Mouse (Mus musculus) C2C12 (cell line): ENCODE measurements at regions not wholly inside any gene's neighbourhood (a gene's known extent, or its start where the extent isn't known, plus 50 kb on each side); places are given as distances from the start of the nearest gene placed in this dataset.

Source experiments
- H3K27me3 ChIP-seq: one replicate; pipeline ENCODE4 v1.6.1; 2011; ENCODE audit not compliant: control insufficient read depth, insufficient read depth, insufficient read length
- H3K36me3 ChIP-seq: one replicate; pipeline ENCODE4 v1.6.1; 2011; ENCODE audit not compliant: control insufficient read depth, insufficient read depth
- H3K4me3 ChIP-seq: one replicate; pipeline ENCODE4 v1.5.1; 2011; ENCODE audit warnings: mild to moderate bottlenecking, control low read depth; ENCODE audit not compliant: poor library complexity, insufficient read depth, severe bottlenecking
- H3K79me2 ChIP-seq: one replicate; pipeline ENCODE4 v1.6.1; 2011; ENCODE audit not compliant: control insufficient read depth, insufficient read depth
- H3K79me3 ChIP-seq: one replicate; pipeline ENCODE4 v1.6.1; 2011; ENCODE audit warnings: low read depth, control low read depth
- H3ac ChIP-seq: one replicate; pipeline ENCODE3; 2011; ENCODE audit warnings: low read depth; ENCODE audit not compliant: control insufficient read depth, insufficient read length
- CEBPB ChIP-seq: IDR thresholded peaks from one replicate; pipeline ENCODE4 v1.6.1; 2011; ENCODE audit warnings: low read depth, mild to moderate bottlenecking, control low read depth, moderate library complexity
- CTCF ChIP-seq: IDR thresholded peaks from one replicate; pipeline ENCODE4 v1.5.1; 2011; ENCODE audit not compliant: control insufficient read depth, insufficient read depth, insufficient read length
- FOSL1 ChIP-seq: IDR thresholded peaks from one replicate; pipeline ENCODE4 v1.8.0; 2011; ENCODE audit warnings: mild to moderate bottlenecking, low read length; ENCODE audit not compliant: poor library complexity, insufficient read depth, severe bottlenecking
- MAX ChIP-seq: IDR thresholded peaks from one replicate; pipeline ENCODE4 v1.6.1; 2011; ENCODE audit warnings: mild to moderate bottlenecking, control low read depth
- MYOD1 ChIP-seq: IDR thresholded peaks from one replicate; pipeline ENCODE4 v1.6.1; 2011; ENCODE audit warnings: low read depth; ENCODE audit not compliant: control insufficient read depth, insufficient read length
- MYOG ChIP-seq: IDR thresholded peaks from one replicate; pipeline ENCODE4 v1.6.1; 2011; ENCODE audit not compliant: control insufficient read depth, insufficient read length; ENCODE audit errors: extremely low read depth
- USF1 ChIP-seq: IDR thresholded peaks from one replicate; pipeline ENCODE4 v1.6.1; 2011; ENCODE audit warnings: low read depth, mild to moderate bottlenecking, control low read depth, moderate library complexity

GRCm38 (mm10) chr15:27282279-27282678 lies 184.2 kb upstream of the Ank start:
- no peaks in the 10 kb centered on the region for H3K27me3 ChIP-seq
- no peak overlapping the region for H3ac ChIP-seq
- H3K36me3 ChIP-seq = no peaks in the 10 kb centered on the region
- no peaks in the 10 kb centered on the region for H3K79me2 ChIP-seq
- no peak for TF ChIP-seq MAX
- no peak for TF ChIP-seq FOSL1
- no peak for TF ChIP-seq MYOG
- no peak for TF ChIP-seq USF1
- TF ChIP-seq MYOD1 = no peak
- no peak for TF ChIP-seq CTCF
- no peak for TF ChIP-seq CEBPB
- no peak overlapping the region for H3K4me3 ChIP-seq
- H3K79me3 ChIP-seq = no peaks in the 10 kb centered on the region

- no peaks in the 10 kb centered on the region for H3K79me3 ChIP-seq
- H3K4me3 ChIP-seq = no peak overlapping the region
- no peak for TF ChIP-seq CEBPB
- TF ChIP-seq MAX = no peak
- TF ChIP-seq CTCF = no peak
- no peak for TF ChIP-seq FOSL1
- no peak for TF ChIP-seq MYOD1
- TF ChIP-seq USF1 = no peak
- no peak for TF ChIP-seq MYOG
- H3K79me2 ChIP-seq = no peaks in the 10 kb centered on the region
- H3K27me3 ChIP-seq = peaks cover 17% of the 10 kb centered on the region
- no peak overlapping the region for H3ac ChIP-seq
- H3K36me3 ChIP-seq = no peaks in the 10 kb centered on the region
Observed at GRCm38 (mm10) chr15:27303856-27304255, 162.6 kb upstream of the Ank start.

GRCm38 (mm10) chr15:27304256-27304655 lies 162.2 kb upstream of the Ank start:
- TF ChIP-seq CEBPB = no peak
- no peak for TF ChIP-seq MAX
- TF ChIP-seq USF1 = no peak
- TF ChIP-seq MYOG = no peak
- TF ChIP-seq CTCF = no peak
- no peak for TF ChIP-seq FOSL1
- TF ChIP-seq MYOD1 = no peak
- H3K27me3 ChIP-seq = peaks cover 18% of the 10 kb centered on the region
- H3ac ChIP-seq = no peak overlapping the region
- H3K4me3 ChIP-seq = no peak overlapping the region
- H3K36me3 ChIP-seq = no peaks in the 10 kb centered on the region
- H3K79me2 ChIP-seq = no peaks in the 10 kb centered on the region
- no peaks in the 10 kb centered on the region for H3K79me3 ChIP-seq

GRCm38 (mm10) chr15:27305035-27305434 lies 161.4 kb upstream of the Ank start:
- H3K4me3 ChIP-seq = no peak overlapping the region
- no peaks in the 10 kb centered on the region for H3K79me2 ChIP-seq
- H3K36me3 ChIP-seq = no peaks in the 10 kb centered on the region
- no peak overlapping the region for H3ac ChIP-seq
- no peaks in the 10 kb centered on the region for H3K79me3 ChIP-seq
- peaks cover 14% of the 10 kb centered on the region for H3K27me3 ChIP-seq
- TF ChIP-seq MYOG (no peak), FOSL1 (no peak), USF1 (no peak), MAX (no peak), MYOD1 (no peak), CEBPB (no peak), CTCF (no peak)

GRCm38 (mm10) chr15:27308639-27309038 lies 157.8 kb upstream of the Ank start:
- peaks cover 13% of the 10 kb centered on the region for H3K27me3 ChIP-seq
- no peaks in the 10 kb centered on the region for H3K36me3 ChIP-seq
- no peak overlapping the region for H3ac ChIP-seq
- no peak for TF ChIP-seq CEBPB
- no peak for TF ChIP-seq MAX
- TF ChIP-seq FOSL1 = no peak
- TF ChIP-seq CTCF = no peak
- no peak for TF ChIP-seq MYOG
- no peak for TF ChIP-seq MYOD1
- no peak for TF ChIP-seq USF1
- H3K4me3 ChIP-seq = no peak overlapping the region
- no peaks in the 10 kb centered on the region for H3K79me2 ChIP-seq
- no peaks in the 10 kb centered on the region for H3K79me3 ChIP-seq

- no peaks in the 10 kb centered on the region for H3K36me3 ChIP-seq
- H3K79me3 ChIP-seq = no peaks in the 10 kb centered on the region
- H3ac ChIP-seq = no peak overlapping the region
- H3K79me2 ChIP-seq = no peaks in the 10 kb centered on the region
- no peak for TF ChIP-seq USF1
- no peak for TF ChIP-seq MAX
- no peak for TF ChIP-seq CEBPB
- TF ChIP-seq FOSL1 = no peak
- TF ChIP-seq CTCF = peak; percentile 21
- no peak for TF ChIP-seq MYOG
- no peak for TF ChIP-seq MYOD1
- no peak overlapping the region for H3K4me3 ChIP-seq
- peaks cover 3% of the 10 kb centered on the region for H3K27me3 ChIP-seq
Observed at GRCm38 (mm10) chr15:27315964-27316745, 150.3 kb upstream of the Ank start.
